Mouse (Mus musculus) erythroblast, embryonic 14.5 days (primary cell): ENCODE measurements around the gene Phlpp1. TPM values are rescaled to one million over a fixed set of nuclear protein-coding genes. Genes with fewer than 3 reads are reported as not detected.

Experiments
- H3K27me3 ChIP-seq: 2 replicates; pipeline ENCODE4 v1.6.1; 2012; ENCODE audit warnings: inconsistent platforms; ENCODE audit not compliant: control insufficient read depth
- H3K36me3 ChIP-seq: 2 replicates; pipeline ENCODE4 v1.6.1; 2012; ENCODE audit warnings: mild to moderate bottlenecking, inconsistent platforms; ENCODE audit not compliant: control insufficient read depth
- H3K4me1 ChIP-seq: 2 replicates; pipeline ENCODE4 v1.6.1; 2012; ENCODE audit warnings: inconsistent platforms; ENCODE audit not compliant: control insufficient read depth
- H3K4me3 ChIP-seq: replicated peaks from 2 replicates; pipeline ENCODE3; 2012; ENCODE audit warnings: moderate library complexity, mild to moderate bottlenecking, inconsistent platforms
- H3K9me3 ChIP-seq: 2 replicates; pipeline ENCODE4 v1.6.1; 2012; ENCODE audit warnings: low read length, inconsistent platforms, mixed read lengths; ENCODE audit not compliant: control insufficient read depth
- GATA1 ChIP-seq: IDR thresholded peaks from 2 replicates; pipeline ENCODE4 v1.6.1; 2012; ENCODE audit warnings: low read length, inconsistent platforms, mixed read lengths
- TAL1 ChIP-seq: IDR thresholded peaks from 3 replicates; pipeline ENCODE4 v1.6.1; 2012; ENCODE audit warnings: low read length, inconsistent platforms, mixed read lengths
- polyA plus RNA-seq: library from polyadenylated mRNA; stranded (reverse); fragments of >175 nt; gene quantifications from 2 replicates; pipeline ENCODE4 v1.2.3, GENCODE M21; 2012

Gene Phlpp1
- polyA plus RNA-seq, 1 experiment: 0.14 TPM

GRCm38 (mm10) chr1:106400900-106401634, 229.5 kb downstream of the Phlpp1 start:
- no peak for TF ChIP-seq TAL1
- no peak for TF ChIP-seq GATA1

GRCm38 (mm10) chr1:106403011-106403501, 231.5 kb downstream of the Phlpp1 start:
- Histone ChIP-seq H3K9me3 (no peaks in the 10 kb centered on the region), H3K27me3 (no peaks in the 10 kb centered on the region), H3K36me3 (no peaks in the 10 kb centered on the region), H3K4me1 (no peaks in the 10 kb centered on the region), H3K4me3 (no peak overlapping the region)
- TF ChIP-seq TAL1 (no peak), GATA1 (no peak)

More at GRCm38 (mm10) chr1:106400900-106401634, 229.5 kb downstream of the Phlpp1 start:
- no peaks in the 10 kb centered on the region for H3K36me3 ChIP-seq
- H3K4me1 ChIP-seq: no peaks in the 10 kb centered on the region
- H3K27me3 ChIP-seq: no peaks in the 10 kb centered on the region
- H3K9me3 ChIP-seq: no peaks in the 10 kb centered on the region
- no peak overlapping the region for H3K4me3 ChIP-seq

GRCm38 (mm10) chr1:106406852-106407251, 235.3 kb downstream of the Phlpp1 start:
- H3K36me3 ChIP-seq: no peaks in the 10 kb centered on the region
- no peaks in the 10 kb centered on the region for H3K9me3 ChIP-seq
- no peaks in the 10 kb centered on the region for H3K4me1 ChIP-seq
- TF ChIP-seq GATA1: no peak
- TF ChIP-seq TAL1: no peak
- H3K4me3 ChIP-seq: no peak overlapping the region
- no peaks in the 10 kb centered on the region for H3K27me3 ChIP-seq

- TF ChIP-seq TAL1: no peak
- no peak for TF ChIP-seq GATA1
- Histone ChIP-seq H3K9me3 (no peaks in the 10 kb centered on the region), H3K36me3 (no peaks in the 10 kb centered on the region), H3K4me1 (no peaks in the 10 kb centered on the region), H3K27me3 (no peaks in the 10 kb centered on the region), H3K4me3 (no peak overlapping the region)
These were observed 236.4 kb downstream of the Phlpp1 start for GRCm38 (mm10) chr1:106407963-106408440.

- H3K4me3 ChIP-seq: no peak overlapping the region
- no peaks in the 10 kb centered on the region for H3K9me3 ChIP-seq
- TF ChIP-seq TAL1: no peak
- no peak for TF ChIP-seq GATA1
- H3K4me1 ChIP-seq: no peaks in the 10 kb centered on the region
- H3K27me3 ChIP-seq: no peaks in the 10 kb centered on the region
- no peaks in the 10 kb centered on the region for H3K36me3 ChIP-seq
These were observed 239.3 kb downstream of the Phlpp1 start for GRCm38 (mm10) chr1:106410858-106411257.

- TF ChIP-seq GATA1: no peak
- TF ChIP-seq TAL1: no peak
- Histone ChIP-seq H3K4me1 (no peaks in the 10 kb centered on the region), H3K4me3 (no peak overlapping the region)
These were observed 253.8 kb downstream of the Phlpp1 start for GRCm38 (mm10) chr1:106425128-106425936.

GRCm38 (mm10) chr1:106428170-106428569, 256.6 kb downstream of the Phlpp1 start:
- Histone ChIP-seq H3K36me3 (no peaks in the 10 kb centered on the region), H3K4me3 (no peak overlapping the region), H3K27me3 (no peaks in the 10 kb centered on the region), H3K9me3 (no peaks in the 10 kb centered on the region), H3K4me1 (no peaks in the 10 kb centered on the region)
- TF ChIP-seq TAL1: no peak
- TF ChIP-seq GATA1: no peak

More at GRCm38 (mm10) chr1:106425128-106425936, 253.8 kb downstream of the Phlpp1 start:
- H3K36me3 ChIP-seq: no peaks in the 10 kb centered on the region
- no peaks in the 10 kb centered on the region for H3K27me3 ChIP-seq
- H3K9me3 ChIP-seq: no peaks in the 10 kb centered on the region

- no peaks in the 10 kb centered on the region for H3K9me3 ChIP-seq
These were observed 257.0 kb downstream of the Phlpp1 start for GRCm38 (mm10) chr1:106428580-106428979.

GRCm38 (mm10) chr1:106433580-106433979, 262.0 kb downstream of the Phlpp1 start:
- Histone ChIP-seq H3K4me1 (no peaks in the 10 kb centered on the region), H3K27me3 (no peaks in the 10 kb centered on the region)
- TF ChIP-seq GATA1: no peak
- TF ChIP-seq TAL1: no peak

More at GRCm38 (mm10) chr1:106428580-106428979, 257.0 kb downstream of the Phlpp1 start:
- no peaks in the 10 kb centered on the region for H3K27me3 ChIP-seq
- H3K4me1 ChIP-seq: no peaks in the 10 kb centered on the region
- TF ChIP-seq GATA1 (no peak), TAL1 (no peak)
- H3K36me3 ChIP-seq: no peaks in the 10 kb centered on the region
- H3K4me3 ChIP-seq: no peak overlapping the region

More at GRCm38 (mm10) chr1:106433580-106433979, 262.0 kb downstream of the Phlpp1 start:
- H3K4me3 ChIP-seq: no peak overlapping the region
- H3K9me3 ChIP-seq: no peaks in the 10 kb centered on the region
- no peaks in the 10 kb centered on the region for H3K36me3 ChIP-seq

Other genes with a start within 250 kb of the Phlpp1 start
- 0.04 and 0.05 TPM in 2 replicates for gene Zcchc2, start 181.3 kb upstream of the Phlpp1 start, polyA plus RNA-seq